ENCODE assay signal across 13 mouse cellular contexts in the genomic region with DNA sequence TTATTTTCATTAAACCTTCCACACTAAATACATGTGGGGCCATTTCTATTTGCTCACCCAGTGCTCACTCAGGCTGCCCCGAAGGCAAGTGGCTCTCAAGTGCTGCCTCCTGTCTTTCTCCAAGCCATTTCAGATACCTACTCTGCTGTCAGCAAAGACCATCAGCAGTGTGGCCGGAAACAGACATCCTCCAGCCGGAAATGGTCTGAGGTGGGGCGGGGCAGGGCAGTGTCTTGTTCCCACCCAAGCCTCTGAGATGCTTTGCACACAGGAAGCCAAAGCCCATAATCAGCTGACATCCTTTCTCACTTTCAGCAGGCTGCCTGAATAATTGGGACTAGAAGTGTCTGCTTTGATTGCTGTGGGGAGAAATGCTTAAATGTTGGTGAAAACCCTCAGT.
DNase-seq lines count a peak whose midpoint lies in the region; ATAC-seq and TF ChIP-seq lines count a peak whose summit lies in the region.
"Had no signal": no experiment of that assay in that cellular context is flagged by ENCODE, and none has a peak within 500 bp of the region (broad histone marks: within the 10 kb centered on the region; RNA-seq: fewer than 3 reads in every experiment).

No protein-coding gene starts in this region.

- H3K9ac ChIP-seq in lung, postnatal 0 days (replicated peaks; ENCODE audit: low read depth): no peak overlapping the region
- H3K9ac ChIP-seq: midbrain, embryonic 12.5 days had no signal

- 31% methylated on average over 4 of the region's 4 CpGs for WGBS in lung, postnatal 0 days
- 19% methylated on average over 4 of the region's 4 CpGs for WGBS in lung, adult 2 months
- WGBS in limb, embryonic 10.5 days: 57% methylated on average over 4 of the region's 4 CpGs

- no peak overlapping the region for H3K27ac ChIP-seq in lung, postnatal 0 days (ENCODE audit: low read length)
- H3K27ac ChIP-seq in limb, embryonic 10.5 days: peak overlapping the region; percentile 70
- H3K27ac ChIP-seq: layer of hippocampus, adult 2 months; midbrain, embryonic 12.5 days had no signal

- H3K27me3 ChIP-seq in lung, postnatal 0 days (replicated peaks; ENCODE audit: insufficient read depth, low read length): no peaks in the 10 kb centered on the region
- no peaks in the 10 kb centered on the region for H3K27me3 ChIP-seq in limb, embryonic 10.5 days (ENCODE audit: low read depth, poor library complexity, severe bottlenecking)

- TF ChIP-seq CTCF in lung, postnatal 0 days (IDR thresholded peaks at IDR 0.05): no peak; the same call in 1 of the 2 replicates
- TF ChIP-seq CTCF in lung, adult 2 months (IDR thresholded peaks at IDR 0.05; ENCODE audit: insufficient read depth, low read length): no peak

- no peaks in the 10 kb centered on the region for H3K4me1 ChIP-seq in lung, postnatal 0 days (ENCODE audit: insufficient read depth, low read depth, low read length)
- H3K4me1 ChIP-seq in lung, adult 2 months (ENCODE audit: control insufficient read depth, insufficient read depth, low read length): no peaks in the 10 kb centered on the region; the same call in 1 of the 2 replicates
- peaks cover 24% of the 10 kb centered on the region for H3K4me1 ChIP-seq in limb, embryonic 10.5 days

- H3K36me3 ChIP-seq in lung, postnatal 0 days (ENCODE audit: insufficient read depth, low read length): no peaks in the 10 kb centered on the region
- H3K36me3 ChIP-seq in limb, embryonic 10.5 days: no peaks in the 10 kb centered on the region
- H3K36me3 ChIP-seq: midbrain, embryonic 12.5 days had no signal

- H3K4me3 ChIP-seq in lung, postnatal 0 days (ENCODE audit: low read depth, low read length): no peak overlapping the region
- H3K4me3 ChIP-seq in lung, adult 2 months (replicated peaks; ENCODE audit: extremely low read depth, low read depth, low read length): no peak overlapping the region
- no peak overlapping the region for H3K4me3 ChIP-seq in limb, embryonic 10.5 days
- H3K4me3 ChIP-seq: layer of hippocampus, adult 2 months; midbrain, embryonic 12.5 days had no signal

- ATAC-seq in lung, postnatal 0 days: peak; percentile 57; the same call in 1 of the 2 replicates
- ATAC-seq in granulocyte monocyte progenitor cell, adult 5-6 weeks (replicated peaks; ENCODE audit: poor library complexity, severe bottlenecking): peak; percentile 98
- ATAC-seq in monocyte, adult 5-6 weeks (replicated peaks; ENCODE audit: insufficient number of reproducible peaks, low FRiP score, low TSS enrichment, poor library complexity, severe bottlenecking): peak; percentile 85

- TF ChIP-seq EP300 in lung, postnatal 0 days (IDR thresholded peaks at IDR 0.05): peak; percentile 58; the same call in 1 of the 2 replicates

- no peak overlapping the region for H3K4me2 ChIP-seq in lung, postnatal 0 days (replicated peaks; ENCODE audit: low read depth, low read length)
- H3K4me2 ChIP-seq: midbrain, embryonic 12.5 days had no signal

- no peak for TF ChIP-seq POLR2A in lung, adult 2 months (IDR thresholded peaks at IDR 0.05; ENCODE audit: borderline replicate concordance, extremely low read depth, low read depth, low read length)

- H3K9me3 ChIP-seq in lung, postnatal 0 days (ENCODE audit: low read length): no peaks in the 10 kb centered on the region
- no peaks in the 10 kb centered on the region for H3K9me3 ChIP-seq in limb, embryonic 10.5 days (replicated peaks)
- H3K9me3 ChIP-seq: midbrain, embryonic 12.5 days had no signal

- no peak for DNase-seq in lung, postnatal 0 days (ENCODE audit: low spot score)
- no peak for DNase-seq in lung, adult 2 months
- no peak for DNase-seq in limb, embryonic 10.5 days (ENCODE audit: low spot score)
- DNase-seq in gastrocnemius, postnatal 4 days (ENCODE audit: low spot score in 2 of 2): no peak
- no peak for DNase-seq in urinary bladder, adult 18-20 months (ENCODE audit: low spot score in 2 of 2)
- no peak for DNase-seq in urinary bladder, postnatal 36 days (ENCODE audit: low spot score in 2 of 2)
- DNase-seq: cerebellum, adult 9-10 months; gastrocnemius, postnatal 25 days; right cerebral cortex, postnatal 25 days had no signal
